Mouse (Mus musculus) neural tube, embryonic 13.5 days (tissue): ENCODE results near the gene Cd48. TPM values are rescaled to one million over a fixed set of nuclear protein-coding genes. Genes with fewer than 3 reads are reported as not detected.

Experiments used
- ATAC-seq: fragments of 200-750 bp; cut with Nextera tagmentation; 2 replicates; pipeline ENCODE4 v1.8.0; 2017; ENCODE audit warnings: low read depth, mild to moderate bottlenecking, moderate TSS enrichment, moderate library complexity
- H3K27ac ChIP-seq: fragments of 300-500 bp; sonication (generic); replicated peaks from 2 replicates; pipeline ENCODE4 v1.5.1; 2015; ENCODE audit warnings: moderate library complexity, mild to moderate bottlenecking, inconsistent platforms
- H3K27me3 ChIP-seq: fragments of 300-500 bp; sonication (generic); 2 replicates; pipeline ENCODE4 v1.6.1; 2015; ENCODE audit warnings: mild to moderate bottlenecking, inconsistent platforms
- H3K36me3 ChIP-seq: fragments of 300-500 bp; sonication (generic); 2 replicates; pipeline ENCODE4 v1.6.1; 2015; ENCODE audit warnings: mild to moderate bottlenecking, inconsistent platforms
- H3K4me1 ChIP-seq: fragments of 300-500 bp; sonication (generic); replicated peaks from 2 replicates; pipeline ENCODE4 v1.6.1; 2015; ENCODE audit warnings: inconsistent platforms
- H3K4me2 ChIP-seq: fragments of 300-500 bp; sonication (generic); 2 replicates; pipeline ENCODE4 v1.6.1; 2015; ENCODE audit warnings: inconsistent platforms, mild to moderate bottlenecking, moderate library complexity
- H3K4me3 ChIP-seq: fragments of 300-500 bp; sonication (generic); 2 replicates; pipeline ENCODE4 v1.5.1; 2015; ENCODE audit warnings: mild to moderate bottlenecking, inconsistent platforms
- H3K9ac ChIP-seq: fragments of 300-500 bp; sonication (generic); 2 replicates; pipeline ENCODE4 v1.6.1; 2015; ENCODE audit warnings: moderate library complexity, mild to moderate bottlenecking, inconsistent platforms
- H3K9me3 ChIP-seq: fragments of 300-500 bp; sonication (generic); 2 replicates; pipeline ENCODE4 v1.6.1; 2016; ENCODE audit warnings: inconsistent platforms
- WGBS: fragments of 180-500 bp; shearing (Covaris S2); methylation state at CpG from one replicate; pipeline ENCODE4 v1.1.7; 2015; 5-methylcytosine and 5-hydroxymethylcytosine counted together
- microRNA-seq: library from miRNA; unstranded; fragments of <30 nt; microRNA quantifications from one replicate; pipeline ENCODE4, GENCODE M21; 2016
- polyA plus RNA-seq: library from polyadenylated mRNA; unstranded; fragments of >200 nt; fragmentation: Nextera tagmentation; extraction: Ambion mirVana; gene quantifications from 2 replicates; pipeline ENCODE4 v1.2.1, GENCODE M21; 2015

Gene Cd48
- polyA plus RNA-seq, 1 experiment from 2014 or later: 1.1 TPM

GRCm38 (mm10) chr1:171715434-171715833, 33.6 kb downstream of the Cd48 start:
- Histone ChIP-seq H3K36me3 (no peaks in the 10 kb centered on the region), H3K27me3 (no peaks in the 10 kb centered on the region), H3K4me1 (no peaks in the 10 kb centered on the region), H3K9me3 (no peaks in the 10 kb centered on the region), H3K4me3 (no peak overlapping the region), H3K27ac (no peak overlapping the region), H3K9ac (no peak overlapping the region), H3K4me2 (no peak overlapping the region)
- no peak for ATAC-seq
- WGBS: 14% methylated on average over 2 of the region's 2 CpGs

- Histone ChIP-seq H3K9me3 (no peaks in the 10 kb centered on the region), H3K4me3 (no peak overlapping the region), H3K36me3 (no peaks in the 10 kb centered on the region), H3K9ac (no peak overlapping the region), H3K4me1 (no peaks in the 10 kb centered on the region), H3K4me2 (no peak overlapping the region), H3K27me3 (no peaks in the 10 kb centered on the region), H3K27ac (no peak overlapping the region)
- WGBS: 33% methylated on average over 1 of the region's 1 CpGs
- no peak for ATAC-seq
Observed at GRCm38 (mm10) chr1:171716232-171716631, 34.4 kb downstream of the Cd48 start.

GRCm38 (mm10) chr1:171731195-171731594, 49.4 kb downstream of the Cd48 start:
- no peaks in the 10 kb centered on the region for H3K4me1 ChIP-seq
- H3K9ac ChIP-seq: no peak overlapping the region
- H3K27ac ChIP-seq: no peak overlapping the region
- no peaks in the 10 kb centered on the region for H3K27me3 ChIP-seq
- ATAC-seq: no peak
- H3K9me3 ChIP-seq: 0 out of 2 replicates have a peak, but pooled peaks cover 4% of the 10 kb centered on the region
- H3K36me3 ChIP-seq: no peaks in the 10 kb centered on the region
- no peak overlapping the region for H3K4me3 ChIP-seq
- H3K4me2 ChIP-seq: no peak overlapping the region

- ATAC-seq: no peak
- Histone ChIP-seq H3K36me3 (no peaks in the 10 kb centered on the region), H3K4me3 (no peak overlapping the region)
Observed at GRCm38 (mm10) chr1:171734898-171735297, 53.1 kb downstream of the Cd48 start.

GRCm38 (mm10) chr1:171748127-171748969, 66.5 kb downstream of the Cd48 start:
- H3K9me3 ChIP-seq: no peaks in the 10 kb centered on the region
- H3K4me1 ChIP-seq: no peaks in the 10 kb centered on the region
- no peak overlapping the region for H3K4me3 ChIP-seq
- no peaks in the 10 kb centered on the region for H3K36me3 ChIP-seq
- no peak overlapping the region for H3K9ac ChIP-seq
- 88% methylated on average over 3 of the region's 3 CpGs for WGBS
- no peaks in the 10 kb centered on the region for H3K27me3 ChIP-seq
- no peak for ATAC-seq
- no peak overlapping the region for H3K4me2 ChIP-seq
- H3K27ac ChIP-seq: no peak overlapping the region

More at GRCm38 (mm10) chr1:171734898-171735297, 53.1 kb downstream of the Cd48 start:
- Histone ChIP-seq H3K4me1 (no peaks in the 10 kb centered on the region), H3K27me3 (no peaks in the 10 kb centered on the region), H3K4me2 (no peak overlapping the region), H3K27ac (no peak overlapping the region), H3K9me3 (no peaks in the 10 kb centered on the region), H3K9ac (no peak overlapping the region)
- WGBS: 86% methylated on average over 6 of the region's 6 CpGs

Small RNA genes within 50 kb of the gene (microRNA-seq; reads per million reads assigned to microRNA genes)
- not detected for gene Mir7683

Other genes starting within 250 kb of the Cd48 start
- gene F11r, start 244.5 kb upstream of the Cd48 start, polyA plus RNA-seq: 14.7 and 15.1 TPM in 2 replicates
- gene Alyref2, start 178.5 kb upstream of the Cd48 start, polyA plus RNA-seq: 28.5 and 28.6 TPM in 2 replicates
- not detected in 2 replicates for gene Itln1, start 146.7 kb upstream of the Cd48 start, polyA plus RNA-seq
- gene Cd244a, start 122.8 kb upstream of the Cd48 start, polyA plus RNA-seq: not detected in 2 replicates
- gene Ly9, start 74.6 kb upstream of the Cd48 start, polyA plus RNA-seq: 0.18 and 0.35 TPM in 2 replicates
- gene Slamf7, start 29.0 kb upstream of the Cd48 start, polyA plus RNA-seq: not detected in 2 replicates
- gene Slamf1, start 85.1 kb downstream of the Cd48 start, polyA plus RNA-seq: 0.12 and 0.22 TPM in 2 replicates
- 0.84 and 1.5 TPM in 2 replicates for gene Cd84, start 157.7 kb downstream of the Cd48 start, polyA plus RNA-seq
- gene Gm10521, start 213.7 kb downstream of the Cd48 start, polyA plus RNA-seq: not detected in 2 replicates
- gene Slamf6, start 235.5 kb downstream of the Cd48 start, polyA plus RNA-seq: 0.13 and 0.44 TPM in 2 replicates